Mouse (Mus musculus) cerebellum, adult (tissue): ENCODE measurements around the gene Hmga1.

Source experiments
- ATAC-seq: cut with Nextera tagmentation; 2 replicates; pipeline ENCODE4 v1.9.2; 2017; ENCODE audit warnings: mild to moderate bottlenecking, moderate library complexity, mixed read lengths; ENCODE audit not compliant: insufficient number of reproducible peaks, low FRiP score, low TSS enrichment

The Hmga1 gene

GRCm38 (mm10) chr17:27557927-27558661, 1.8 kb downstream of the Hmga1 start:
- ATAC-seq, result no peak

GRCm38 (mm10) chr17:27558845-27559244, 2.5 kb downstream of the Hmga1 start:
- no peak for ATAC-seq

GRCm38 (mm10) chr17:27559596-27559995, 3.3 kb downstream of the Hmga1 start:
- no peak for ATAC-seq

GRCm38 (mm10) chr17:27560926-27561480, 4.7 kb downstream of the Hmga1 start:
- no peak for ATAC-seq

- no peak for ATAC-seq
These were observed 5.7 kb downstream of the Hmga1 start for GRCm38 (mm10) chr17:27561809-27562526.

- no peak for ATAC-seq
These were observed 7.5 kb downstream of the Hmga1 start for GRCm38 (mm10) chr17:27563771-27564244.

GRCm38 (mm10) chr17:27564391-27565162, 8.3 kb downstream of the Hmga1 start:
- peak; percentile 2; the same call in 1 of the 2 replicates for ATAC-seq

- peak; percentile 79 for ATAC-seq
These were observed 9.1 kb downstream of the Hmga1 start, which contains the start of gene AI413582 for GRCm38 (mm10) chr17:27565163-27565941. Gene AI413582, minus strand, starts transcription at chr17:27565756.

GRCm38 (mm10) chr17:27565942-27566267, 9.6 kb downstream of the Hmga1 start:
- no peak for ATAC-seq

GRCm38 (mm10) chr17:27568228-27568627, 11.9 kb downstream of the Hmga1 start:
- ATAC-seq, result no peak

GRCm38 (mm10) chr17:27571315-27571714, 15.0 kb downstream of the Hmga1 start:
- no peak for ATAC-seq

GRCm38 (mm10) chr17:27573772-27574320, 17.5 kb downstream of the Hmga1 start:
- ATAC-seq, result no peak

- peak; percentile 63; the same call in 1 of the 2 replicates for ATAC-seq
These were observed 18.3 kb downstream of the Hmga1 start for GRCm38 (mm10) chr17:27574470-27575115.

GRCm38 (mm10) chr17:27575116-27575776, 18.9 kb downstream of the Hmga1 start:
- ATAC-seq, result no peak

GRCm38 (mm10) chr17:27576056-27576455, 19.8 kb downstream of the Hmga1 start:
- ATAC-seq, result no peak

- ATAC-seq, result no peak
These were observed 21.2 kb downstream of the Hmga1 start for GRCm38 (mm10) chr17:27577468-27577867.

GRCm38 (mm10) chr17:27578487-27578886, 22.2 kb downstream of the Hmga1 start:
- no peak for ATAC-seq

GRCm38 (mm10) chr17:27579816-27580215, 23.5 kb downstream of the Hmga1 start:
- ATAC-seq, result peak; percentile 53; the same call in 1 of the 2 replicates
